Mouse (Mus musculus) lung, postnatal 0 days (tissue): ENCODE measurements around the gene Lmx1a.

Experiments used
- CTCF ChIP-seq: IDR thresholded peaks from 2 replicates; pipeline ENCODE4 v1.5.1; 2016; ENCODE audit warnings: antibody characterized with exemption, mild to moderate bottlenecking
- EP300 ChIP-seq: IDR thresholded peaks from 2 replicates; pipeline ENCODE4 v1.6.1; 2016; ENCODE audit warnings: antibody characterized with exemption, mild to moderate bottlenecking, control low read depth

GRCm38 (mm10) chr1:167790688-167791087, 101.7 kb downstream of the Lmx1a start:
- TF ChIP-seq CTCF (no peak), EP300 (no peak)
